Mouse (Mus musculus) forebrain, postnatal 0 days (tissue): Measurements from ENCODE around the gene Aox1. TPM values are rescaled to one million over a fixed set of nuclear protein-coding genes. Genes with fewer than 3 reads are reported as not detected.
A peak's percentile ranks its signal among the peaks of the same experiment; 100 is the strongest.

Experiments used
- ATAC-seq: fragments of 200-750 bp; cut with Nextera tagmentation; 2 replicates; pipeline ENCODE4 v1.8.0; 2017; ENCODE audit warnings: mild to moderate bottlenecking, moderate library complexity
- DNase-seq: peaks from one replicate; pipeline ENCODE4 v3.0.0-alpha.2; 2015
- H3K27ac ChIP-seq: fragments of 300-500 bp; sonication (generic); 2 replicates; pipeline ENCODE4 v1.5.1; 2014; ENCODE audit warnings: low read depth, mild to moderate bottlenecking, antibody characterized with exemption, low read length, moderate library complexity, mixed read lengths
- H3K27me3 ChIP-seq: fragments of 300-500 bp; sonication (generic); 2 replicates; pipeline ENCODE4 v1.6.1; 2014; ENCODE audit warnings: mild to moderate bottlenecking, low read length, mixed read lengths; ENCODE audit not compliant: insufficient read depth
- H3K36me3 ChIP-seq: fragments of 300-500 bp; sonication (generic); 2 replicates; pipeline ENCODE4 v1.6.1; 2014; ENCODE audit warnings: mild to moderate bottlenecking, moderate library complexity; ENCODE audit not compliant: insufficient read depth
- H3K4me1 ChIP-seq: fragments of 300-500 bp; sonication (generic); 2 replicates; pipeline ENCODE4 v1.6.1; 2014; ENCODE audit warnings: antibody characterized with exemption; ENCODE audit not compliant: insufficient read depth
- H3K4me2 ChIP-seq: fragments of 300-500 bp; sonication (generic); 2 replicates; pipeline ENCODE4 v1.6.1; 2014; ENCODE audit warnings: low read depth, mild to moderate bottlenecking, moderate library complexity
- H3K4me3 ChIP-seq: fragments of 300-500 bp; sonication (generic); 2 replicates; pipeline ENCODE4 v1.5.1; 2014; ENCODE audit warnings: low read depth, low read length, mixed read lengths
- H3K9ac ChIP-seq: fragments of 300-500 bp; sonication (generic); 2 replicates; pipeline ENCODE4 v1.6.1; 2014; ENCODE audit warnings: mild to moderate bottlenecking
- H3K9me3 ChIP-seq: fragments of 300-500 bp; sonication (generic); 2 replicates; pipeline ENCODE4 v1.6.1; 2016; ENCODE audit warnings: low read length
- CTCF ChIP-seq: sonication (generic); IDR thresholded peaks from 2 replicates; pipeline ENCODE4 v1.5.1; 2016; ENCODE audit warnings: antibody characterized with exemption, control low read depth, low read depth
- WGBS: fragments of 180-500 bp; shearing (Covaris S2); extraction: QIAGEN DNeasy Blood & Tissue Kit; methylation state at CpG from one replicate; pipeline ENCODE4 v1.1.7; 2014; 5-methylcytosine and 5-hydroxymethylcytosine counted together
- polyA plus RNA-seq: library from polyadenylated mRNA; unstranded; fragments of >200 nt; fragmentation: Nextera tagmentation; extraction: Ambion mirVana; gene quantifications from 2 replicates; pipeline ENCODE4 v1.2.1, GENCODE M21; 2015
- total RNA-seq: library from RNA; depleted of rRNA; stranded (reverse); fragments of >200 nt; gene quantifications from 2 replicates; pipeline ENCODE4 v1.2.3, GENCODE M21; 2014; rRNA removed

Aox1 gene
- total and polyA plus RNA-seq, 2 experiments from 2014 or later, result 0.38 to 0.90 TPM

DNA sequence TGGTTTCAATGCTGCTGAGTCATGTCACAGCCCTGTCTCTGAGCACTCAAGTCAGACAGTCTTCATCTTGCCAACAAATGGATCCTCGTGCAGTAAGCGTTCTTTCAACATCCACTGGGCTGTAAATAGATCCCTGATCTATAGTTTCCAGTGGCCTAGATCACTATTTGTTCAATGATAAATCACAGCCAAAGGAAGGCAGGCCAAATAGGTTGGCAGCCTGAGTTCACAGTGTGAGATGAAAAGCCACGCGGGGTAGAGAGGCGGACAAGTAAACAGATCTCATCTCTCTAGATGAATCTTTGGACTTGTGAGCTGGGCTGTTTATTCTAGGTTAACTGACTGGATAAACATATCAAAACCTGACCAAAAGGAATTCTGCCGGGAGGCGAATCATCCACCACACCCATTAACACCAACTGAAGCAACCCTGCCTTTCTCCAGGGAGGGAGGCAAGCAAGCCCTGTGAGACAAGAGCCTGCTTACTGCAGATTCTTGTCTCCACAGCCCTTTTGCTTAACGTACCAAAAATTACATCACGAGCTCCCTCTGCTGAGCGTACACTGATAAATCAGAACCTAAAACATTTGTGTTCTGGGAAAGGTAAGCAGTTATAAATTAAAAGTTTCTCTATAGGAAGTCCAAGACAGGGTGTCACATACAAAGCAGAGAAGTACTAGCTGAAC lies 114.8 kb downstream of the Aox1 start:
- ATAC-seq, result peak; percentile 53; the same call in 1 of the 2 replicates
- Histone ChIP-seq H3K36me3 (no peaks in the 10 kb centered on the region), H3K4me3 (no peak overlapping the region), H3K27ac (no peak overlapping the region), H3K9me3 (no peaks in the 10 kb centered on the region), H3K4me1 (no peaks in the 10 kb centered on the region), H3K4me2 (no peak overlapping the region), H3K9ac (no peak overlapping the region), H3K27me3 (no peaks in the 10 kb centered on the region)
- DNase-seq, result peak; percentile 59
- WGBS, result 71% methylated on average over 10 of the region's 10 CpGs
- TF ChIP-seq CTCF, result peak; percentile 54

DNA sequence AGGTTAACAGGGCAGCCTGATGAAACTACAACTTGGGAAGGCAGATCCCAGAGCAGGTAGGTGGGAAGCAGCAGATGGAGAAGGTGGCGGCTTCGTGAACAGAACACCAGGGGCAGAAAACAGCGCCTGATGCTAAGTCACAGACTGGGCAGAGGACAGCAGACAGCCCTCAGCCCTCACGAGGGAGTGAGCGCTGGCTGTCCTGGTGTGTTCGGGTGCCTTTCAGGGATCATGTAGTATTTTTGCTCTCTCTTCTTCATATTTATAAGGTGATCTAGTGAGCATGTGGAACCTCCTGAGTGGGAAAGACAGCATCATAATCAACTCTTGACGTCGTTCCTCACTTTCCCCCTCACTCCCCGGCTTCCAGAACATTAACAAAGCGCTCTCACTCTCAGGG lies 116.3 kb downstream of the Aox1 start:
- TF ChIP-seq CTCF, result no peak
- Histone ChIP-seq H3K36me3 (no peaks in the 10 kb centered on the region), H3K9me3 (no peaks in the 10 kb centered on the region), H3K4me3 (no peak overlapping the region), H3K4me2 (no peak overlapping the region), H3K9ac (no peak overlapping the region), H3K27ac (no peak overlapping the region), H3K27me3 (no peaks in the 10 kb centered on the region), H3K4me1 (no peaks in the 10 kb centered on the region)
- ATAC-seq (no peak), DNase-seq (no peak)
- 89% methylated on average over 10 of the region's 10 CpGs for WGBS

DNA sequence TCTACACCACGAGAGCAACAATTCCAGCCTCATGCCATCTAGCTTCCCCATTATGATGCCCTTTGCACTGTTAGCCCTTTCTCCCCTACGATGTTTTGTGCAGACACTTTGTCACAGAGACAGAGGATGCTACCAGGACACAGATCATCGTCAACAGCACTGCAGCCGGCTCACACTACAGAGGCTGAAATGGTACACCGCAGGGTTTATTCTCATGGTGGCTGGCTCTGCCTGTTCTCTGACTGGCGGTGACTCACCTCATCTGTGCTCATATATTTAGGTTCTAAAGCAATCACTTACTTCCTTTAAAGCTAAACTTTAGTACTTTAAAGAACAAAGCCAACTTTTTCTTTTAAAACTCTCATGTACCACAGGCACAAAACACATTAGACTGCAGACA lies 118.0 kb downstream of the Aox1 start:
- Histone ChIP-seq H3K4me3 (no peak overlapping the region), H3K9me3 (no peaks in the 10 kb centered on the region), H3K4me1 (no peaks in the 10 kb centered on the region), H3K27me3 (no peaks in the 10 kb centered on the region), H3K4me2 (no peak overlapping the region), H3K27ac (no peak overlapping the region), H3K9ac (no peak overlapping the region), H3K36me3 (no peaks in the 10 kb centered on the region)
- TF ChIP-seq CTCF, result no peak
- ATAC-seq (no peak), DNase-seq (no peak)
- WGBS, result 76% methylated on average over 6 of the region's 6 CpGs

DNA sequence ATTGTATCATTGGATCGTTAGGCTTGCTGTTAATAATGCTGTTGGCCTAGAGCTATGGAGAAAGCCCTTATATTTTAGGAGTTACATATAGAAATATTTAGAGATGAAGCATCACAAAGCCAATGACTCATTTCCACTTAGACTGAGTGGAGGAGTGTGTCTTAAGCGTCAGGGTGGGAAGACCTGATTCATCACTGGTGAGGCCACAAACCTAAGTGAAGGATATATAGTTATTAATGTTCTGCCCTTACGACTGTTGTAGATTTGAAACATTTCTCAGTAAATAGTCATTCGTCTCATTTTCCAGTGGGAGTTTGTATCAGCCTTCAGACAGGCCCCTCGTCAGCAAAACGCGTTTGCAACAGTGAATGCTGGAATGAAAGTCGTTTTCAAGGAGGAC lies 122.5 kb downstream of the Aox1 start:
- ATAC-seq (no peak), DNase-seq (no peak)
- H3K4me3 ChIP-seq, result no peak overlapping the region
- H3K36me3 ChIP-seq, result no peaks in the 10 kb centered on the region
- no peak overlapping the region for H3K9ac ChIP-seq
- no peak overlapping the region for H3K27ac ChIP-seq
- no peaks in the 10 kb centered on the region for H3K4me1 ChIP-seq
- no peaks in the 10 kb centered on the region for H3K27me3 ChIP-seq
- no peaks in the 10 kb centered on the region for H3K9me3 ChIP-seq
- WGBS, result 82% methylated on average over 8 of the region's 8 CpGs
- no peak for TF ChIP-seq CTCF
- no peak overlapping the region for H3K4me2 ChIP-seq

Other genes starting within 250 kb of the Aox1 start
- 2.6 and 4.0 TPM in 2 replicates for gene Sgo2a, start 34.0 kb upstream of the Aox1 start, total RNA-seq
- gene Sgo2a, start 34.0 kb upstream of the Aox1 start, polyA plus RNA-seq, result 1.8 and 2.0 TPM in 2 replicates
- gene Kctd18, start 11.0 kb upstream of the Aox1 start, total RNA-seq, result 41.2 and 57.6 TPM in 2 replicates
- 21.8 and 27.5 TPM in 2 replicates for gene Kctd18, start 11.0 kb upstream of the Aox1 start, polyA plus RNA-seq
- 0.77 and 0.90 TPM in 2 replicates for gene Aox3, start 83.2 kb downstream of the Aox1 start, total RNA-seq
- 0.33 and 0.49 TPM in 2 replicates for gene Aox3, start 83.2 kb downstream of the Aox1 start, polyA plus RNA-seq
- 0.95 and 1.8 TPM in 2 replicates for gene Aox4, start 180.5 kb downstream of the Aox1 start, total RNA-seq
- 1.0 and 1.2 TPM in 2 replicates for gene Aox4, start 180.5 kb downstream of the Aox1 start, polyA plus RNA-seq
- 0.05 TPM in 1 of 2 replicates, not detected in the other for gene Aox2, start 248.4 kb downstream of the Aox1 start, total RNA-seq
- not detected in 2 replicates for gene Aox2, start 248.4 kb downstream of the Aox1 start, polyA plus RNA-seq